Mouse (Mus musculus): ENCODE data around the gene Clmp.
A peak's percentile ranks its signal among the peaks of the same experiment; 100 is the strongest.
"Not testable (repeated sequence)": the region's sequence is repeated elsewhere in the genome, so short reads cannot be mapped to it uniquely, and the experiment has no call there.

Clmp gene

DNA sequence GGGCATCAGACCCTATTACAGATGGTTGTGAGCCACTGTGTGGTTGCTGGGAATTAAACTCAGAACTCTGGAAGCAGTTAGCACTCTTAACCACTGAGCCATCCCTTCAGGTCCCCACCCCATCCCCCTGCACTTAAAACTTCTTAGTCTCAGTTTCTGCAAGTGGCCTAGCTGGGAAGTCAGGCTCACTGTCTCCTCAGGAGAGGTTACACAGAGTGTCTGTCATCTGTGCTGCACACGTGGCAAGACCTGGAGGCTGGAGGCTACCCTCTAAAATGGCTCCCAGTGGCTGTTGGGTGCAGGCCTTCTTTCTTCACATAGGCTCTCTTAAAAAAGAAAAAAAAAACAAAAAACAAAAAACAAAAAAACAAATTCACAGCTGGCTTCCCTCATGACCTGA is 90.3 kb downstream of the Clmp start:
- DNase-seq (ENCODE audit: low read depth, low spot score): no peak

DNA sequence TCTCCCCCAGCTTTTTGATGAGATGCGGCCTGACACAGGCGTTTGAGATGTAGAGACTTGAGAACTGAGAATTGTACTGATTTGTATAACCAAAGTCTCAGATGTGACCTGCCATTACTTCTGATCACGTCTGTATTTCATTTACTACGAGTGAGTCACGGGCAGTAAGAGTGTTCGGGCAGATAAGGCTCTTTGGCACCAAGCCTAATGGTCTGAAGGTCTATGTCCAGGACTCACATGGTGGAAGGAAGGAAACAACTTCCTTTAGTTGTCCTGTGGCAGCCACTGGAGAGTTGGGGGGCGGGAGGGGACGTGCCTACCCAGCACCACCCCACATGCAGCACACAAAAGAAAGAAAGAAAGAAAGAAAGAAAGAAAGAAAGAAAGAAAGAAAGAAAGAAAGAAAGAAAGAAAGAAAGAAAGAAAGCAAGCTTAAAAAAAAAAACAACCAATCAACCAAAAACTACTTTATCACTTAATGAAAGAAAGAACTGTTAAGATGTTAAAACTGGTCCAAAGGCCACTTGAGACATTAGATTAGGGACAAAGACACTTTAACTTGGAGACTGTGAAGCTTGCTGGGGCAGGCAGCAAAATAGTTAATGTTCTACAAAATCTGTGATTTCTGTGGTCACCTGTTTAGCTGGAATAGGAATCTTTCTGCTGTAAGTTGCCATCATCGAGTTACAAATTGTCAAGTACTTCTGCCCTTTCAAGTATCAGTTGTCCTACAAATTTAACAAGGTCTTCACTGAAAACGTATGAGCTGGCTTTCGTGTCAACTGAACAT is 90.9 kb downstream of the Clmp start:
- DNase-seq (ENCODE audit: low read depth, low spot score): no peak

DNA sequence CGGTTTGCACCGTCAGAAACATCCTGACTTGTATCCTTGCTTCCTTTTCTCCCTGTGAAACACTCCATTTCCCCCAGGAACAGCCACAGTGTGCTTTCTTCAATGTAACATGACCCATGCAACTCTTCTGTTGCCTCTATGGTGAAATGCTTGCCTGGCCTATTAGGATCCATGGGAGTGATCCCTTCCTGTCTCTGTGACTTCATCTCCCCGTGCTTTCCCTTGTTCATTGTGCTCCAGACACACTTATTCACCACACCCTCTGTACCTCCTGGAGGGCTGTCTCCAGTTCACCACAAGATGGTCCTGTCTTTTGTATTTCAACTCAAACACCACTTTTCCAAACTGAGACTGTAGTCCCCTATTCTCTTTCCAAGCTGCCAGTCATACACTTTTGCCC is 94.3 kb downstream of the Clmp start:
- DNase-seq (ENCODE audit: low read depth, low spot score): no peak

DNA sequence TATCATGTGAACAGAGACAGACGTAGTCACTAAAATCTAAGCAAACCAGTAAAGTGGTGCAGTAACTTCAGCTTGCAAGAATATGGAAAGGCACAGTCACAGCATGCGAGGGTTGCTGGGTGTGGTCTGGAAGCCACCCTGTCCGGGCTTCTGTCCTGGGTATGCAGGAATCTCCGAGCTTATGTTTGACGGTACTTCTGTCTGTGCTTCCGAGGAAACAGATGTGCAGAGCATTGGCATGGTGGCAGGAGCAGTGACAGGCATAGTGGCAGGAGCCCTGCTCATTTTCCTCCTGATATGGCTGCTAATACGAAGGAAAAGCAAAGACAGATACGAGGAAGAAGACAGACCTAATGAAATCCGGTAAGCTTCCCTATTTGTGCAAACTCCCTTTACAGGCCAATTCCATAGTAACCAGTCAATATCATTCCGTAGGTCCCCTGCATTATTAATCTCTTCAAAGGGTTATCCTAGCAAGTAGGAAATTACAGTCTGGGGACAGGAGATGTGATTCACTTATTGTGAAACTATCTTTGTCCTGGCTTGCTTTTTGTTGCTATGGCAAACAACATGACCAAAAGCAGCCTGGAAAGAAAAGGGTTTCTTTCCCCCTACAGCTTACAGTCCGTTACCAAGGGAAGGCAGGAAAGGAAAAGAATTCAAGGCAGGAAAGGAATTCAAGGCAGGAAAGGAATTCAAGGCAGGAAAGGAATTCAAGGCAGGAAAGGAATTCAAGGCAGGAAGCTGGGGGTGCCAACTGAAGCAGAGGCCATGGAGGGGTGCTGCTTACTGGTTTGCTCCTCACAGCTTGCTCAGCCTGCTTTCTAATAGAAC is 95.3 kb downstream of the Clmp start:
- DNase-seq (ENCODE audit: low read depth, low spot score): no peak

DNA sequence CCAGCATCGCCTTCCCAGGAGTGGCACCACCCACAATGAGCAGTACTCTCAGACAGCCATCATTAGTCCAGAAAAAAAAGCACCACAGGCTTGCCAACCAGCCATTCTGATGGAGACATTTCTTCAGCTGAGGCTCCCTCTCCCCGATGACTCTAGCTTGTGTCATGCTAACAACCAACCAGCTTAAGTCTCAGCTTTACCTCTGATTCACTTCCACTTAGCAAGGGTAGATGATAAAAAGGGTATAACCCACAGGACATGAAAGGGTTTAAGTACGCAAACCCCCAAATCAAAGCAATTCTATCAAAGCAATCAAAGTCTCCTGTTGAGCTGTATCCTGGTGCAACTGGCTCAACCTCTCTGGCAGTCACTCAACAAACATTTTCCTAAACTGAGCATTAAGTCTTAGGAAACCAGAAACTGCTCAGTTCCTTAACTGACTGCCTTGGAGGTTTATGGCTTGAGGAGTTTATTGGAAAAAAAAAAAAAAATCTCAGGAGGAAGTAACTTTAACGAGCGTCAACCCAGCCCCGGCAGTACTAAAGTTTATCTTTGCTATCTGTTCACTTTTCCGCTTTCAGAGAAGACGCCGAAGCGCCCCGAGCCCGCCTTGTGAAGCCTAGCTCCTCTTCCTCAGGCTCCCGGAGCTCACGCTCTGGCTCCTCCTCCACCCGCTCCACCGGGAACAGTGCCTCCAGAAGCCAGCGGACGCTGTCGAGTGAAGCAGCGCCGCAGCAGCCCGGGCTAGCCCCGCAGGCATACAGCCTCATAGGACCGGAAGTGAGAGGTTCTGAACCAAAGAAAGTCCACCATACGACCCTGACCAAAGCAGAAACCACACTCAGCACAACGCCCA is 96.2 kb downstream of the Clmp start:
- DNase-seq (ENCODE audit: low read depth, low spot score): no peak

DNA sequence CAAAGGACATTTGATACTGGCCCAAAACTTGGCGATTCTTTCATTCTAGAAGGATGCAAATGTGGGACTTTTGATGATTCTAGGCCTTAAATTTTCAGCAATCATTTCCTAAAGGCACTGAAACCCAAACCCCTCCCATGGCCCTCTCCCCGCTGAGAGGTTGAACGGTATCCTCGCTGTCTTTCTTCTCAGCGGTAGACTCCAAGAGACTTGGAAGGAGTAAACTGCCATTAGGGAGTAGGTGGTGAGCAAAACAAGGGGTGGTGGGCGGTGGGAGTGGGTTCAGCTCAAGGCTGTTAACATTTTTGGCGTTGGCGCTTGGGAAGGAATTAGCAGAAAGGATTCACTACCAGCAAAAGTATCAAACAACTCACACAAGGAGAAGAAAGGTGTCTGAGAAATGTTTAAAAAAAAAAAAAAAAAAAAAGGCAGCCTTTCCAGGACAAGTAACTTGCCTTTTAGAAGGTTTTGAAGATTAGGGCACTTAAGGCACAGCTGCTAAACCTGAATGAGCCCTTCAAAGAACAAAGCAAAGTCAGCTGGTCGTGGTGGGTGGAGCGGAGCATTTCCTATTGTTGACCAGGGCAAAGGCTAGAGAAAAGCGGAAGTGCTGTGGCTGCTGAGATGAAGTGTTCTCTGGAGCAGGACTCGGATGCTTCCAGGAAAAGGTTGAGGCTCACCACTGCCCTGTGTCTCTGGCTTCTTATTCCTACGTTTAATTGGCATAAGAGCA is 98.0 kb downstream of the Clmp start:
- DNase-seq (ENCODE audit: low read depth, low spot score): peak; percentile 67

DNA sequence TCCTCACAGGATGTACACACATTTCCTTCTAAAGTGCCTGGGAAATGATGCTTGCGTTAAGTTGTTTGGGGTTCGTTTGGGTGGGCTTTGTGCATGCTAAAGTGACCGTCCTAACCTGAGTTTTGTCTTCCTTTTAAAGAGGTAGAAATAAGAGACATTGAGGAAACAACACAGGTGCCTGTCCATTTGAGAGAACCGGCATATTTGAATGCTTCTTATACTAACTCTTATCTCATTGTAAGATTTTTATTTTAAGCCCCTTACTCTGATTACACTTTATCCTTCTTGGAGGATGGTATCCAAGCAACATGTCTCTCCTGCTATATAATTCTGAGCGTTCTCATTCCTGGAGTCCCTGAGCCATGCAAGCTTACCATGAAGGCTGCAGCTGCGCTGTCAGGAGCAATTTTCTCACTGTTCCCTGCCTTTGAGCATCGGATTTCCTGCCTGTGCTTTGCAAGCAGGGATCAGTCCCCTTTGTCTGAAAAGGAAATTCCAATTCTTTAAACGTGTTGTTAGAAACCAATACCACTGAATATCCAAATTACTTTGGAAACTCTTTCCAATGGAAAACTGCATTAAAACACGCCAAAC is 98.7 kb downstream of the Clmp start:
- DNase-seq (ENCODE audit: low read depth, low spot score): no peak

DNA sequence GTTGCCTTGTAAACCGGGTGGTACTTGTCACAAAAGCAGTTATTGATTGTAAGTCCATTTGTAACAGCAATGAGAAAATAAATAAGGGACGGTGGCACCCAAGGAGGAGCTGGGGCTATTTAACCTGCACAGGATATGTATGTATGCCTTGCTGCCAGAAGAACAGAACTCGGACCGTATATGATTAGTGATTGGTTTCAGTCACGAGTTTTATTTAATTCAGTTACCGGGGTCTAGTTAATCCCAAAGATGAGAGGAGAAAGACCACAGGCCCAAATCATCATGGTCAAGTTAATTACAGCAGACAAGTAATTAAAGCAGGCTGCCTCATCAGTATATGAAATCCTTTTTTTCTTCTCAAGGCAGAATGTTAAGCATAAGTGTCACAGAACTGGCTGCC is 99.7 kb downstream of the Clmp start:
- DNase-seq (ENCODE audit: low read depth, low spot score): no peak

DNA sequence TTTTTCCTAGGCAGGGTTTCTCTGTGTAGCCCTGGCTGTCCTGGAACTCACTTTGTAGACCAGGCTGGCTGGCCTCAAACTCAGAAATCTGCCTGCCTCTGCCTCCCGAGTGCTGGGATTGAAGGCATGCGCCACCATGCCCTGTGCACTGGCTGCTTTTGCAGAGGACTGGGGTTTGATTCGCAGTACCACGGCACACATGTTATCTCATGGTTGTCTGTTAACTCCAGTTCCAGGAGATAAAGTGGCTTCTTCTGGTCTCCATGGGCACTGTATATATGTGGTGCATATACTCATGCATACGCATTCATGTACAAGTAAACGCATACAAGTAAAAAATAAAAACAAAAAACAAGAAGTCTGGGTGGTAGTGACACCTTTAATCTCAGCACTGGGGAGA is 101.1 kb downstream of the Clmp start:
- DNase-seq (ENCODE audit: low read depth, low spot score): not testable (repeated sequence)

DNA sequence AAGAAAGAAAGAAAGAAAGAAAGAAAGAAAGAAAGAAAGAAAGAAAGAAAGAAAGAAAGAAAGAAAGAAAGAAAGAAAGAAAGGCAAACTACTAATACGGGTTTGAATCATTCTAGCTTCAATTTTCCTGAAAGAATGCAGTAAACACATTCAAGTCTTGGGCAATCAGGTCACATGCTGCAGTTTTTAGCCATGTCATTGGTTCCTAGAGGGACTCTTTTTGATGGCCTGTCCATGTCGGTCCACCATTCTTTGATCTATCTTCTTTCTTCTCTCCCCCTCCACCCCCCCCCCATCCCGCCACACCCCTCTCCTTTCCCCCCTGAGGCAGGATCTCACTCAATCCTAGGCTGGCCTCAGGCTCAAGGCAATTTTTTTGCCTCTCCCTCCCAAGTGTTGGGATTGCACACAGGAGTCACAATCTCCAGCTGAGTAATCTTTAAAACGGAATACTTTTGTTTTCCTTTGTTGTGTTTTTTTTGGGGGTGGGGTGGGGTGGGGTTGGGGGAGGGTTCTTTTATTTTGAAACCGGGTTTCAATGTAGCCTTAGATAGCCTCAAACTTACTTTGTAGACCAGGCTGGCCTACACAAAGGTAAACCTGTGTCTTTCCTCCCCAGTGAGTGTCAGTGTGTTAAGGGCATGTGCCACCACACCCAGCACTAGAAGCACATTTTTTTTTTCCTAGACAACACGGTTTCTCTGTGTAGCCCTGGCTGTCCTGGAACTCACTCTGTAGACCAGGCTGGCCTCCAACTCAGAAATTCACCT is 106.3 kb downstream of the Clmp start:
- no peak for DNase-seq (ENCODE audit: low read depth, low spot score)

DNA sequence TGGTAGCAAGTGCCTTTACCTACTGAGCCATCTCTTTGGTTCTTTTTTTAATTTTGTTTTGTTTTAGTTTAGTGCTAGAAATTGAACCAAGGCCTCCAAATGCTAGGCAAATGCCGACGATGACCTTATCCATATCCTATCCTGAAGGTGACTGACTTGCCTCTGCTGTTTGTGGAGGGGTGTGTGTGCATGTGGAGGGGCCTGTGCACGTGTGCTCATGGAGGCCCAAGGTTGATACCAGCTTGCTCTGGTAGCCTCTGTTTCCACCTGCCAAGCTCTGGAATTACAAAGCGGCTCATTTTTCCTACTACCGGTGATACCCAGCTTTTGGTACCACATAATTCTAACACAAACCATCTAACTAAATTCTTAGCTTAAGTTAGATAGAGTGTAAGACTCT is 107.8 kb downstream of the Clmp start:
- DNase-seq (ENCODE audit: low read depth, low spot score): no peak

DNA sequence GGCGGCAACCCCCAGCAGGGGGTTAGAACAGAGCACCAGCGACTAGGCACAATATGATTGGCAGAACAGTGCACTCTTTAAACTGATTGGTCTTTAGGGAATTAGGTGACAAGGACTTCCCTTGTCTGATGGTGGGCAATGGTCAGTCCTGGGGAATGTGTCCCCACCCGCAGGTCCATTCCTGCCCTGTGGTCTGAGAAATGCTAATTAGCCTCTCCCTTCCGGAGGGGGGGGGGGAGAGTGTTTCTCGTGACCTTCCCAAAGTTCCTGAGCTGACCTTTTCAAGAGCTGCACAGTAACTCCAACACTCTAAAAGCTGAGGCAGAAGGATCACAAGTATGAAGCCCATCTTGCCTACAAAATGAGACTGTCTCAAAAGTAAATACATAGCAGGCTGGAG is 108.5 kb downstream of the Clmp start:
- DNase-seq (ENCODE audit: low read depth, low spot score): no peak

DNA sequence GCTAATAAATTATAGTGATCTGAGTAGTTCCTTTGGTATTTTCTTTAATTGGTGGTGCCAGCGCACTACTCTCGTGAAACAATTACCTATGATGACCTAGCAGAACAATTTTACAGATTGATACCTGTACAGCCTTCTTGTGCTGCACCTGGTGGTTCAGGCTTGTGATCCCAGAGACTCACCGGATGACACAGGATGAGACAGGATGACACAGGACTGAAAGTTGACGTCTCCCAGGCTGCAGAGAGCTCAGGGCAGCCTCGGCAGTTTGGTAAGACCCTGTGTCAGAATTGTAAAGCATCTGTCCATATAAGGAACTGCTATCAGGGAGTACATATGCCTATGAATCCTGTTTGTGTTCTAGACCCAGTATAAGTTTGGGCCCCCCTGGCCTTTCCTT is 109.2 kb downstream of the Clmp start:
- no peak for DNase-seq (ENCODE audit: low read depth, low spot score)

DNA sequence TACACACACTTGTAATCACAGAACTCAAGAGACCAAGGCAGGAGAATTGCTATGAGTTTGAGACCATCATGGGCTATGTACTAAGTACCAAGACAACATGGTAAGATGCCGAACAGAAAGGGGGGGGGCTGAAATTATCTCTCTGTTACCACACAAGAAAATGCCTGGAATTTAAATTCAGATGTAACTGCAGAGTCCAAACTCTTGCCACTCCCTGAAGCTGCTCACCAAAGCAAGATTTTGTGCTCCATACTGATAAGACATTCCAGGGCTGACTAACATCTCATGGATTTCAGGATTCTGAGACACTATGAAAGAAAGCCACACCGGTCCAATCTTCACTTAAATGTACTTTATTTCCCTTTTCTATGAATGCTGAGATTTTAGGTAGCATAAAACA is 109.8 kb downstream of the Clmp start:
- no peak for DNase-seq (ENCODE audit: low read depth, low spot score)

DNA sequence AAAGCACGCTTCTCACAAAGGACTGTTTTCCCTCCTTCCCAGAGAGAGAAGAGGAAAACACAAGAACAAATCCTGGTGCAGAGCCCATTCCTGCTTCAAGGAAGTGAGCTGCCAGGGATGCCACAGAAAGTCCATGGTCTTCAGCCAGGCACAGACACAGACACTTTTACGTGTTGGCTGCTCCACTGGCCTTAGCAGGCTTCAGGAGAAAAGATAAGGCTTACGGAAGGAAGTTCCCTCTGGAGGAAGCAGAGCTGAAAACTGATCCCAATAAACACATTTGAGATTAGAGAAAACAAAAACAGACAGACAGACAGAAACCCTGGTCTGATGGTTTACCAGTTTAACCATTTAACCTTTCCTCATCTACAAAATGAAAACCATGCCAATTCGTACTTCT is 110.3 kb downstream of the Clmp start:
- no peak for DNase-seq (ENCODE audit: low read depth, low spot score)

DNA sequence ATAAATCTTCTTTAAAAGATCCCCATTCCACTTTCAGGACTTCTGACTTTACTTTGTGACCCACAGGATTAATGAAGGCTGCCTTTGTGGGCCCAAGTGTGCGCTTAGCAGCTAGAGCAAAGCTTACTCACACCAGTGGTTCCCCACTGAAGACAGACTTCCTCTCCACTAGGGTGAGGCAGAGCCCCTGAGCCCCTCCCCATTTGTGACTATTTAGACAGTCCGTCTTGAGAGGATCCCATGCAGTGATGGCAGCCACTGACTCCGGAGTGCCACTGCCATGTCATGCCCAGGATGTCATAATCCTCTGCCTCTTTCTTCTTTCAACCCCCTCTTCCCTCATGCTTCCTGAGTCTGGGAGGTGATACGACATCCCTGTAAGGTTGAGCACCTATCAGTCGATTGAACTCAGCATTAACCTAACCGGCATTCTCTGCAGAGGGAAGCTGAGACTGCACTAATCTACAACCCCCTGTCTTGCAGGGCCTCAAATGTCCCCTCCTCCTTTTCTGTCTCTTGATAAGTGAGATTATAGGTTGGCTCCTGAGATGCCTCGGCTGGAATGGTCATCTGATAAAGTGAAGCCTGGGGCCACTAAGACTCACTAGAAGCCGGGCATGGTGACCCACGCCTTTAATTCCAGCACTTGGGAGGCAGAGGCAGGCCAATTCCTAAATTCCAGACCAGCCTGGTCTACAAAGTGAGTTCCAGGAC is 112.6 kb downstream of the Clmp start:
- no peak for DNase-seq (ENCODE audit: low read depth, low spot score)

DNA sequence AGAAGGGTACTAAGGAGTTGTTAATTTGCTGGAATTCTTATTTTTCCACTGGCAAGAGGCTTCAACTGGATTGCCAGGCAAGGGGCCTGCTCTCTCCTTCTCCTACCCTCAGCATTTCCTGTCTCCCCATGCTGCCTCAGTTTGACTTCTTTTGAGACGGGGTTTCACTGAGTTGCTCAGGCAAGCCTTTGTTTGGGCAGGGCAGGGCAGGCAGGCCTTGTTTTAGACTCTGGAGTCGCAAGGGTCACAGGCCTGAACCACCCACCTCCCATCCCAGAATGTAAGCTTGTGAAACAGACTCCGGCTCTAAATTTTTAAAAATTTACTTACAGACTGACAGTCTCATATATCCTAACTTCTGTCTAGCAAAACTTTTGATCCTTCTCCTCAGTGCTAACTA is 113.3 kb downstream of the Clmp start:
- DNase-seq (ENCODE audit: low read depth, low spot score): no peak

DNA sequence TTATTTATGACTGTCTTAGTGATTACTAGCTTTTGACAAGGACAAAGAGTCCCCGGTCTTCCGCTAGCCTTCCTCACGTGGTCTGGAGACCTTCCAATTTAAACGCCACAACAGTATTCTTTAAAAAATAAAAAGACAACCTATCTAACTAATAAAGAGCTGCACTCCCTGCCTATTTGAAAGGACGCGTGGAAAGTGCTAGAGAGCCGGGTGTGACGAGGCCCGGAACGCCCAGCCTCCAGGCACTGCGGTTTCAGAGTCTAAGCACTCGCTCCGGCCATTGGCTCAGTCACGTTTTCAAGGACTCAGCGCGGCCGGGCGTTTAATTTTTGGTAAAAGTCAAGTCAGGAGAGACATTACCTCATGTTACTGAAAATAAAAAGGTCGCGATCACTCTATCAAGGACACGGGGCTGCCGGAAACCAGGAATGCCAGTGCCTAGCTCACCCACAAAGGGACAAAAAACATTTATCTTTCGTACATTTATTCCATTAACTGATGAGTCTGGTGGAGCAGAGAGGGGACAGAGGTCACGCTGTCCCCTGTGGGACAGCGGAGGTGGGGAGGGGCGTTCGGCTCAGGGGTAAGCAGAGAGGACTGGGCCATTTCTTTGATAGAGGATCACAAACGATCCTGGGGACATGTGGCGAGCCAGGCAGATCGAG is 114.2 kb downstream of the Clmp start:
- peak; percentile 82 for DNase-seq (ENCODE audit: low read depth, low spot score)

All from skeletal muscle tissue, adult 2 months (tissue).